Mouse (Mus musculus): ENCODE measurements around the gene Plxna2. TPM values are rescaled to one million over a fixed set of nuclear protein-coding genes. Genes with fewer than 3 reads are reported as not detected.

Gene Plxna2
- total and polyA plus RNA-seq, 2 experiments from 2014 or later = 9.9 to 43.6 TPM

GRCm38 (mm10) chr1:194631574-194631973 lies 13.6 kb downstream of the Plxna2 start:
- Histone ChIP-seq H3K4me1 (ENCODE audit: insufficient read depth, low read length) (peaks cover 4% of the 10 kb centered on the region), H3K4me2 (ENCODE audit: low read depth, low read length, poor library complexity, severe bottlenecking) (no peak overlapping the region), H3K9me3 (ENCODE audit: low read length) (no peaks in the 10 kb centered on the region), H3K27ac (ENCODE audit: low read depth, low read length) (no peak overlapping the region), H3K27me3 (ENCODE audit: insufficient read depth, low read length) (no peaks in the 10 kb centered on the region), H3K36me3 (ENCODE audit: insufficient read depth, low read length) (no peaks in the 10 kb centered on the region), H3K4me3 (ENCODE audit: low read depth, low read length) (no peak overlapping the region), H3K9ac (replicated peaks; ENCODE audit: low read length, poor library complexity, severe bottlenecking) (no peak overlapping the region)
- 53% methylated on average over 1 of the region's 1 CpGs for whole genome bisulfite sequencing
- ATAC-seq (ENCODE audit: low FRiP score) (no peak), DNase-seq (ENCODE audit: low spot score) (no peak)
- no peak for TF ChIP-seq CTCF (IDR thresholded peaks at IDR 0.05)

GRCm38 (mm10) chr1:194632029-194632428 lies 14.0 kb downstream of the Plxna2 start:
- WGBS = 94% methylated on average over 1 of the region's 1 CpGs

GRCm38 (mm10) chr1:194635411-194635810 lies 17.4 kb downstream of the Plxna2 start:
- no peak for TF ChIP-seq CTCF (IDR thresholded peaks at IDR 0.05)
- ATAC-seq (ENCODE audit: low FRiP score) (no peak), DNase-seq (ENCODE audit: low spot score) (no peak)
- H3K36me3 ChIP-seq (ENCODE audit: insufficient read depth, low read length) = no peaks in the 10 kb centered on the region
- no peak overlapping the region for H3K4me3 ChIP-seq (ENCODE audit: low read depth, low read length)
- no peaks in the 10 kb centered on the region for H3K9me3 ChIP-seq (ENCODE audit: low read length)
- 75% methylated on average over 1 of the region's 1 CpGs for WGBS
- no peak overlapping the region for H3K4me2 ChIP-seq (ENCODE audit: low read depth, low read length, poor library complexity, severe bottlenecking)
- no peak overlapping the region for H3K9ac ChIP-seq (replicated peaks; ENCODE audit: low read length, poor library complexity, severe bottlenecking)
- H3K27ac ChIP-seq (ENCODE audit: low read depth, low read length) = no peak overlapping the region
- H3K4me1 ChIP-seq (ENCODE audit: insufficient read depth, low read length) = peaks cover 4% of the 10 kb centered on the region; the same call in 1 of the 2 replicates
- no peaks in the 10 kb centered on the region for H3K27me3 ChIP-seq (ENCODE audit: insufficient read depth, low read length)

More at GRCm38 (mm10) chr1:194632029-194632428, 14.0 kb downstream of the Plxna2 start:
- ATAC-seq (ENCODE audit: low FRiP score) (no peak), DNase-seq (ENCODE audit: low spot score) (no peak)
- no peak overlapping the region for H3K4me3 ChIP-seq (ENCODE audit: low read depth, low read length)
- no peak overlapping the region for H3K4me2 ChIP-seq (ENCODE audit: low read depth, low read length, poor library complexity, severe bottlenecking)
- no peaks in the 10 kb centered on the region for H3K36me3 ChIP-seq (ENCODE audit: insufficient read depth, low read length)
- H3K4me1 ChIP-seq (ENCODE audit: insufficient read depth, low read length) = peaks cover 4% of the 10 kb centered on the region
- H3K9ac ChIP-seq (replicated peaks; ENCODE audit: low read length, poor library complexity, severe bottlenecking) = no peak overlapping the region
- no peaks in the 10 kb centered on the region for H3K27me3 ChIP-seq (ENCODE audit: insufficient read depth, low read length)
- no peaks in the 10 kb centered on the region for H3K9me3 ChIP-seq (ENCODE audit: low read length)
- no peak overlapping the region for H3K27ac ChIP-seq (ENCODE audit: low read depth, low read length)
- no peak for TF ChIP-seq CTCF (IDR thresholded peaks at IDR 0.05)

- TF ChIP-seq CTCF (IDR thresholded peaks at IDR 0.05) = no peak
- Histone ChIP-seq H3K4me3 (ENCODE audit: low read depth, low read length) (no peak overlapping the region), H3K9me3 (ENCODE audit: low read length) (no peaks in the 10 kb centered on the region), H3K36me3 (ENCODE audit: insufficient read depth, low read length) (no peaks in the 10 kb centered on the region), H3K4me2 (ENCODE audit: low read depth, low read length, poor library complexity, severe bottlenecking) (no peak overlapping the region), H3K4me1 (ENCODE audit: insufficient read depth, low read length) (peaks cover 3% of the 10 kb centered on the region; the same call in 1 of the 2 replicates), H3K27me3 (ENCODE audit: insufficient read depth, low read length) (no peaks in the 10 kb centered on the region), H3K27ac (ENCODE audit: low read depth, low read length) (no peak overlapping the region), H3K9ac (replicated peaks; ENCODE audit: low read length, poor library complexity, severe bottlenecking) (no peak overlapping the region)
- WGBS = 69% methylated on average over 3 of the region's 3 CpGs
- no peak for DNase-seq (ENCODE audit: low spot score)
- no peak for ATAC-seq (ENCODE audit: low FRiP score)
Observed at GRCm38 (mm10) chr1:194635942-194636341, 17.9 kb downstream of the Plxna2 start.

- no peaks in the 10 kb centered on the region for H3K36me3 ChIP-seq (ENCODE audit: insufficient read depth, low read length)
- H3K27me3 ChIP-seq (ENCODE audit: insufficient read depth, low read length) = no peaks in the 10 kb centered on the region
- no peak for TF ChIP-seq CTCF (IDR thresholded peaks at IDR 0.05)
- H3K4me2 ChIP-seq (ENCODE audit: low read depth, low read length, poor library complexity, severe bottlenecking) = no peak overlapping the region
- DNase-seq (ENCODE audit: low spot score) = no peak
- peaks cover 11% of the 10 kb centered on the region; the same call in 1 of the 2 replicates for H3K4me1 ChIP-seq (ENCODE audit: insufficient read depth, low read length)
- no peak overlapping the region for H3K4me3 ChIP-seq (ENCODE audit: low read depth, low read length)
- no peaks in the 10 kb centered on the region for H3K9me3 ChIP-seq (ENCODE audit: low read length)
- no peak overlapping the region for H3K27ac ChIP-seq (ENCODE audit: low read depth, low read length)
- no peak overlapping the region for H3K9ac ChIP-seq (replicated peaks; ENCODE audit: low read length, poor library complexity, severe bottlenecking)
- no peak for ATAC-seq (ENCODE audit: low FRiP score)
- WGBS = 21% methylated on average over 5 of the region's 5 CpGs
Observed at GRCm38 (mm10) chr1:194637391-194638304, 19.6 kb downstream of the Plxna2 start.

- DNase-seq (ENCODE audit: low spot score) = no peak
- no peak for ATAC-seq (ENCODE audit: low FRiP score)
Observed at GRCm38 (mm10) chr1:194641601-194642301, 23.7 kb downstream of the Plxna2 start.

More at GRCm38 (mm10) chr1:194641601-194642301, 23.7 kb downstream of the Plxna2 start:
- no peak for TF ChIP-seq CTCF (IDR thresholded peaks at IDR 0.05)
- Histone ChIP-seq H3K27ac (ENCODE audit: low read depth, low read length) (no peak overlapping the region), H3K36me3 (ENCODE audit: insufficient read depth, low read length) (peaks cover 10% of the 10 kb centered on the region), H3K4me3 (ENCODE audit: low read depth, low read length) (no peak overlapping the region), H3K4me1 (ENCODE audit: insufficient read depth, low read length) (peaks cover 13% of the 10 kb centered on the region; the same call in 1 of the 2 replicates), H3K9ac (replicated peaks; ENCODE audit: low read length, poor library complexity, severe bottlenecking) (no peak overlapping the region), H3K4me2 (ENCODE audit: low read depth, low read length, poor library complexity, severe bottlenecking) (no peak overlapping the region), H3K9me3 (ENCODE audit: low read length) (no peaks in the 10 kb centered on the region), H3K27me3 (ENCODE audit: insufficient read depth, low read length) (no peaks in the 10 kb centered on the region)
- 63% methylated on average over 5 of the region's 5 CpGs for WGBS
